11 mouse cellular contexts compared by ENCODE assay signal in genomic region chr4:41532420-41532819, GRCm38 (mm10). TPM values are rescaled to one million over a fixed set of nuclear protein-coding genes. Genes with fewer than 3 reads are reported as not detected.
A peak's percentile ranks its signal among the peaks of the same experiment; 100 is the strongest.
DNase-seq lines count a peak whose midpoint lies in the region; ATAC-seq and TF ChIP-seq lines count a peak whose summit lies in the region.
"Had no signal": no experiment of that assay in that cellular context is flagged by ENCODE, and none has a peak within 500 bp of the region (broad histone marks: within the 10 kb centered on the region; RNA-seq: fewer than 3 reads in every experiment).

No protein-coding gene starts in this region.

- in situ Hi-C loops in ES-E14 (cut with MboI; ENCODE audit: low sequenced_read_pairs in 2 of 2, unreplicated experiment in 2 of 2): no loop called here

- H3K9ac ChIP-seq in liver, postnatal 0 days (replicated peaks): no peak overlapping the region
- no peak overlapping the region for H3K9ac ChIP-seq in liver, embryonic 11.5 days (ENCODE audit: low read depth, low read length)
- no peak overlapping the region for H3K9ac ChIP-seq in ES-E14 (ENCODE audit: insufficient read depth, low read depth, low read length, poor library complexity, severe bottlenecking)
- H3K9ac ChIP-seq: embryonic facial prominence, embryonic 15.5 days; limb, embryonic 13.5 days; midbrain, embryonic 15.5 days had no signal

- H3K27ac ChIP-seq in liver, postnatal 0 days (ENCODE audit: low read depth): no peak overlapping the region
- H3K27ac ChIP-seq in liver, embryonic 11.5 days (ENCODE audit: low read depth, low read length): no peak overlapping the region
- no peak overlapping the region for H3K27ac ChIP-seq in ES-E14 (ENCODE audit: insufficient read depth, low read depth, low read length, poor library complexity, severe bottlenecking)
- H3K27ac ChIP-seq: embryonic facial prominence, embryonic 15.5 days; limb, embryonic 13.5 days; midbrain, embryonic 15.5 days had no signal

- H3K4me2 ChIP-seq in liver, postnatal 0 days (ENCODE audit: low read depth, low read length): no peak overlapping the region
- no peak overlapping the region for H3K4me2 ChIP-seq in liver, embryonic 11.5 days
- H3K4me2 ChIP-seq: embryonic facial prominence, embryonic 15.5 days; limb, embryonic 13.5 days; midbrain, embryonic 15.5 days had no signal

- peak; percentile 52 for DNase-seq in liver, postnatal 0 days
- DNase-seq in liver, embryonic 11.5 days (ENCODE audit: low spot score): no peak
- peak; percentile 48 for DNase-seq in ES-E14 (ENCODE audit: low read depth, low spot score)
- peak; percentile 34 for DNase-seq in c-Kit-positive CD71-positive TER-119-negative erythroid progenitor cells, embryonic 14.5 days (ENCODE audit: low read depth)
- DNase-seq in mesoderm, embryonic 11.5 days (ENCODE audit: low read depth, low spot score): peak; percentile 69
- no peak for DNase-seq in spleen, postnatal 36 days (ENCODE audit: low spot score in 2 of 2)
- no peak for DNase-seq in MN1 (ENCODE audit: low spot score)
- DNase-seq: gastrocnemius, postnatal 14 days had no signal

- no peak for TF ChIP-seq EP300 in liver, postnatal 0 days (IDR thresholded peaks at IDR 0.05; ENCODE audit: low read depth)

- no peaks in the 10 kb centered on the region for H3K4me1 ChIP-seq in liver, postnatal 0 days (ENCODE audit: insufficient read depth)
- H3K4me1 ChIP-seq in liver, embryonic 11.5 days (replicated peaks; ENCODE audit: control insufficient read depth, insufficient read depth, low read length): no peaks in the 10 kb centered on the region
- no peaks in the 10 kb centered on the region; a peak in 1 of 4 replicates for H3K4me1 ChIP-seq in ES-E14 (ENCODE audit: control insufficient read depth in 2 of 2, insufficient read depth in 2 of 2, low read length in 2 of 2, poor library complexity in 1 of 2)
- H3K4me1 ChIP-seq: embryonic facial prominence, embryonic 15.5 days; limb, embryonic 13.5 days had no signal

- ATAC-seq in liver, postnatal 0 days: no peak
- no peak for ATAC-seq in liver, embryonic 11.5 days (replicated peaks; ENCODE audit: low FRiP score)
- ATAC-seq: midbrain, embryonic 15.5 days had no signal

- TF ChIP-seq CTCF in liver, postnatal 0 days (IDR thresholded peaks at IDR 0.05; ENCODE audit: low read depth): no peak

- no peaks in the 10 kb centered on the region for H3K9me3 ChIP-seq in liver, postnatal 0 days (ENCODE audit: low read length)
- no peaks in the 10 kb centered on the region for H3K9me3 ChIP-seq in liver, embryonic 11.5 days (ENCODE audit: control insufficient read depth, low read length)
- H3K9me3 ChIP-seq in ES-E14 (ENCODE audit: control insufficient read depth, insufficient read depth, low read depth, low read length): no peaks in the 10 kb centered on the region
- H3K9me3 ChIP-seq: embryonic facial prominence, embryonic 15.5 days; limb, embryonic 13.5 days; midbrain, embryonic 15.5 days had no signal

- 25% methylated on average over 6 of the region's 6 CpGs for WGBS in liver, postnatal 0 days (ENCODE audit: insufficient replicate concordance)
- 25% methylated on average over 6 of the region's 6 CpGs for WGBS in liver, embryonic 11.5 days

- no peaks in the 10 kb centered on the region for H3K27me3 ChIP-seq in liver, postnatal 0 days (ENCODE audit: insufficient read depth, low read length)
- H3K27me3 ChIP-seq in liver, embryonic 11.5 days (replicated peaks; ENCODE audit: control insufficient read depth, insufficient read depth, low read length): no peaks in the 10 kb centered on the region
- H3K27me3 ChIP-seq: midbrain, embryonic 15.5 days had no signal

- H3K4me3 ChIP-seq in liver, postnatal 0 days (ENCODE audit: low read depth, low read length): no peak overlapping the region
- no peak overlapping the region for H3K4me3 ChIP-seq in liver, embryonic 11.5 days (ENCODE audit: low read depth, low read length)
- H3K4me3 ChIP-seq in ES-E14 (ENCODE audit: insufficient read depth in 1 of 2, low read depth in 1 of 2, low read length in 2 of 2, poor library complexity in 1 of 2, severe bottlenecking in 1 of 2): no peak overlapping the region
- H3K4me3 ChIP-seq: embryonic facial prominence, embryonic 15.5 days; limb, embryonic 13.5 days; midbrain, embryonic 15.5 days had no signal

- H3K36me3 ChIP-seq in liver, postnatal 0 days (replicated peaks; ENCODE audit: insufficient read depth, low read length): no peaks in the 10 kb centered on the region
- H3K36me3 ChIP-seq in liver, embryonic 11.5 days (ENCODE audit: control insufficient read depth, insufficient read depth, low read length): no peaks in the 10 kb centered on the region
- no peaks in the 10 kb centered on the region for H3K36me3 ChIP-seq in ES-E14 (ENCODE audit: control insufficient read depth, insufficient read depth, low read length, poor library complexity, severe bottlenecking)
- H3K36me3 ChIP-seq: embryonic facial prominence, embryonic 15.5 days; limb, embryonic 13.5 days; midbrain, embryonic 15.5 days had no signal

TF ChIP-seq in ES-E14, 5 proteins besides CTCF, POLR2A, EP300 and RAD21:
- no peak for TF ChIP-seq MAFK (IDR thresholded peaks at IDR 0.05; ENCODE audit: insufficient read depth, low read depth, low read length)

RNA-seq across cellular contexts. Expression of gene 1110017D15Rik, which starts 15.3 kb away (rescaled TPM):
- polyA plus RNA-seq in liver, postnatal 0 days (2015; fragmentation: Nextera tagmentation; extraction: Ambion mirVana): not detected in 2 replicates
- polyA plus RNA-seq in liver, embryonic 11.5 days (2014; fragmentation: Nextera tagmentation; extraction: Ambion mirVana): 0.43 TPM in 1 of 2 replicates, not detected in the other
- total RNA-seq in ES-E14 (2012; rRNA removed): not detected in 2 replicates

RNA-seq across cellular contexts. Expression of gene AI464131, which starts 29.5 kb away (rescaled TPM):
- polyA plus RNA-seq in liver, postnatal 0 days (2015; fragmentation: Nextera tagmentation; extraction: Ambion mirVana): 1.8 and 2.0 TPM in 2 replicates
- polyA plus RNA-seq in liver, embryonic 11.5 days (2014; fragmentation: Nextera tagmentation; extraction: Ambion mirVana): 1.5 TPM in 2 replicates
- 6.4 and 11.6 TPM in 2 replicates for total RNA-seq in ES-E14 (2012; rRNA removed)

RNA-seq across cellular contexts. Expression of gene Fam219a, which starts 36.9 kb away (rescaled TPM):
- 0.77 and 1.0 TPM in 2 replicates for polyA plus RNA-seq in liver, postnatal 0 days (2015; fragmentation: Nextera tagmentation; extraction: Ambion mirVana)
- polyA plus RNA-seq in liver, embryonic 11.5 days (2014; fragmentation: Nextera tagmentation; extraction: Ambion mirVana): 1.4 and 2.0 TPM in 2 replicates
- total RNA-seq in ES-E14 (2012; rRNA removed): 2.9 TPM in 2 replicates

RNA-seq across cellular contexts. Expression of gene Dnaic1, which starts 37.2 kb away (rescaled TPM):
- 10.6 and 14.2 TPM in 2 replicates for polyA plus RNA-seq in liver, postnatal 0 days (2015; fragmentation: Nextera tagmentation; extraction: Ambion mirVana)
- polyA plus RNA-seq in liver, embryonic 11.5 days (2014; fragmentation: Nextera tagmentation; extraction: Ambion mirVana): 1.6 TPM in 2 replicates
- 1.7 and 2.0 TPM in 2 replicates for total RNA-seq in ES-E14 (2012; rRNA removed)

Comparison
In these comparisons a context has a peak if more than half of its experiments do, and no peak if none do; other contexts are left out.
1. DNase-seq: peak in liver, postnatal 0 days (single experiment), ES-E14 (single experiment), c-Kit-positive CD71-positive TER-119-negative erythroid progenitor cells, embryonic 14.5 days (single experiment) and mesoderm, embryonic 11.5 days (single experiment); none in liver, embryonic 11.5 days (single experiment), spleen, postnatal 36 days (0 of 2) and MN1 (single experiment).